Mouse (Mus musculus): ENCODE results near the gene Olfr612. TPM values are rescaled to one million over a fixed set of nuclear protein-coding genes. Genes with fewer than 3 reads are reported as not detected.

Gene Olfr612
- polyA plus RNA-seq, 1 experiment from 2014 or later: not detected

Small RNAs within 50 kb of the gene (microRNA-seq; reads per million reads assigned to microRNA genes)
- gene Gm26506: not detected

Other genes with a start within 250 kb of the Olfr612 start
- not detected in 2 replicates for gene Olfr596, start 237.1 kb downstream of the Olfr612 start, polyA plus RNA-seq (2014; fragmentation: Nextera tagmentation; extraction: Ambion mirVana)
- gene Olfr597, start 226.4 kb downstream of the Olfr612 start, polyA plus RNA-seq (2014; fragmentation: Nextera tagmentation; extraction: Ambion mirVana): not detected in 2 replicates
- not detected in 2 replicates for gene Olfr598, start 219.1 kb downstream of the Olfr612 start, polyA plus RNA-seq (2014; fragmentation: Nextera tagmentation; extraction: Ambion mirVana)
- gene Olfr599, start 206.8 kb downstream of the Olfr612 start, polyA plus RNA-seq (2014; fragmentation: Nextera tagmentation; extraction: Ambion mirVana): not detected in 2 replicates
- gene Olfr600, start 193.0 kb downstream of the Olfr612 start, polyA plus RNA-seq (2014; fragmentation: Nextera tagmentation; extraction: Ambion mirVana): not detected in 2 replicates
- gene Olfr601, start 180.1 kb downstream of the Olfr612 start, polyA plus RNA-seq (2014; fragmentation: Nextera tagmentation; extraction: Ambion mirVana): not detected in 2 replicates
- not detected in 2 replicates for gene Olfr603, start 156.5 kb downstream of the Olfr612 start, polyA plus RNA-seq (2014; fragmentation: Nextera tagmentation; extraction: Ambion mirVana)
- not detected in 2 replicates for gene Usp17lc, start 127.6 kb downstream of the Olfr612 start, polyA plus RNA-seq (2014; fragmentation: Nextera tagmentation; extraction: Ambion mirVana)
- not detected in 2 replicates for gene Olfr605, start 97.3 kb downstream of the Olfr612 start, polyA plus RNA-seq (2014; fragmentation: Nextera tagmentation; extraction: Ambion mirVana)
- gene Olfr606, start 93.7 kb downstream of the Olfr612 start, polyA plus RNA-seq (2014; fragmentation: Nextera tagmentation; extraction: Ambion mirVana): not detected in 2 replicates
- gene Olfr607, start 78.6 kb downstream of the Olfr612 start, polyA plus RNA-seq (2014; fragmentation: Nextera tagmentation; extraction: Ambion mirVana): not detected in 2 replicates
- gene Olfr608, start 72.8 kb downstream of the Olfr612 start, polyA plus RNA-seq (2014; fragmentation: Nextera tagmentation; extraction: Ambion mirVana): not detected in 2 replicates
- gene Olfr609, start 44.7 kb downstream of the Olfr612 start, polyA plus RNA-seq (2014; fragmentation: Nextera tagmentation; extraction: Ambion mirVana): not detected in 2 replicates
- gene Olfr610, start 30.6 kb downstream of the Olfr612 start, polyA plus RNA-seq (2014; fragmentation: Nextera tagmentation; extraction: Ambion mirVana): not detected in 2 replicates
- gene Olfr611, start 21.9 kb downstream of the Olfr612 start, polyA plus RNA-seq (2014; fragmentation: Nextera tagmentation; extraction: Ambion mirVana): not detected in 2 replicates
- gene Olfr613, start 5.4 kb upstream of the Olfr612 start, polyA plus RNA-seq (2014; fragmentation: Nextera tagmentation; extraction: Ambion mirVana): not detected in 2 replicates
- gene Olfr615, start 13.4 kb upstream of the Olfr612 start, polyA plus RNA-seq (2014; fragmentation: Nextera tagmentation; extraction: Ambion mirVana): not detected in 2 replicates
- not detected in 2 replicates for gene Olfr616, start 26.4 kb upstream of the Olfr612 start, polyA plus RNA-seq (2014; fragmentation: Nextera tagmentation; extraction: Ambion mirVana)
- not detected in 2 replicates for gene Olfr617, start 30.3 kb upstream of the Olfr612 start, polyA plus RNA-seq (2014; fragmentation: Nextera tagmentation; extraction: Ambion mirVana)
- gene Olfr618, start 47.4 kb upstream of the Olfr612 start, polyA plus RNA-seq (2014; fragmentation: Nextera tagmentation; extraction: Ambion mirVana): not detected in 2 replicates
- not detected in 2 replicates for gene Olfr619, start 57.9 kb upstream of the Olfr612 start, polyA plus RNA-seq (2014; fragmentation: Nextera tagmentation; extraction: Ambion mirVana)
- gene Olfr620, start 69.8 kb upstream of the Olfr612 start, polyA plus RNA-seq (2014; fragmentation: Nextera tagmentation; extraction: Ambion mirVana): not detected in 2 replicates
- not detected in 2 replicates for gene Olfr622, start 100.0 kb upstream of the Olfr612 start, polyA plus RNA-seq (2014; fragmentation: Nextera tagmentation; extraction: Ambion mirVana)
- not detected in 2 replicates for gene Olfr623, start 121.0 kb upstream of the Olfr612 start, polyA plus RNA-seq (2014; fragmentation: Nextera tagmentation; extraction: Ambion mirVana)
- gene Olfr624, start 128.5 kb upstream of the Olfr612 start, polyA plus RNA-seq (2014; fragmentation: Nextera tagmentation; extraction: Ambion mirVana): 0.03 and 0.04 TPM in 2 replicates
- gene Olfr625-ps1, start 140.0 kb upstream of the Olfr612 start, polyA plus RNA-seq (2014; fragmentation: Nextera tagmentation; extraction: Ambion mirVana): not detected in 2 replicates
- not detected in 2 replicates for gene Olfr243, start 172.0 kb upstream of the Olfr612 start, polyA plus RNA-seq (2014; fragmentation: Nextera tagmentation; extraction: Ambion mirVana)
- gene Olfr628, start 187.7 kb upstream of the Olfr612 start, polyA plus RNA-seq (2014; fragmentation: Nextera tagmentation; extraction: Ambion mirVana): not detected in 2 replicates
- not detected in 2 replicates for gene Olfr629, start 202.2 kb upstream of the Olfr612 start, polyA plus RNA-seq (2014; fragmentation: Nextera tagmentation; extraction: Ambion mirVana)
- gene Olfr630, start 214.6 kb upstream of the Olfr612 start, polyA plus RNA-seq (2014; fragmentation: Nextera tagmentation; extraction: Ambion mirVana): not detected in 2 replicates
- gene Olfr69, start 228.9 kb upstream of the Olfr612 start, polyA plus RNA-seq (2014; fragmentation: Nextera tagmentation; extraction: Ambion mirVana): not detected in 2 replicates
- not detected in 2 replicates for gene Olfr68, start 237.0 kb upstream of the Olfr612 start, polyA plus RNA-seq (2014; fragmentation: Nextera tagmentation; extraction: Ambion mirVana)
- gene Olfr67, start 249.1 kb upstream of the Olfr612 start, polyA plus RNA-seq (2014; fragmentation: Nextera tagmentation; extraction: Ambion mirVana): not detected in 2 replicates

Measured in midbrain, embryonic 11.5 days (tissue).